Mouse (Mus musculus) retina, postnatal 1 day (tissue): ENCODE measurements around the gene Anxa3.

Experiments used
- DNase-seq: peaks from one replicate; pipeline ENCODE4 v3.0.0-alpha.2; 2012

The Anxa3 gene

DNA sequence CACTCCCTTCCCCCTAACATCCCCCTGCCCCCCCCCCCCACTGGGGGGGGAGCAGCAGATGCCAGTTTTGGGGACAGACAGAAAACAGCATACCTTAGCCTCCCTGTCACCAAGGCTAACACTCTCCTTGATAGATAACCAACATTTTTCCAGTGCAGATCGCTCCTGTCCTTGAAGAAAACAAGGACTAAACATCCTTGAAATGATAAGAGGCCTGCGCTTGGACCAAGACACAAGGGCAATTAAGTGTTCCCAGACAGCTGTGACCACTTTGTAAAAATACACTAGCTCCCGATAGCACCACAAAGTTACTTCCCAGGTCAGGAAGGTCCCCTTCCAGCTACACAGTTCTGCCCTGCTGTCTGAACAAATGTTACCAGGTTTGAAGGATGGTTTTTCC lies 55.2 kb downstream of the Anxa3 start:
- DNase-seq: no peak

DNA sequence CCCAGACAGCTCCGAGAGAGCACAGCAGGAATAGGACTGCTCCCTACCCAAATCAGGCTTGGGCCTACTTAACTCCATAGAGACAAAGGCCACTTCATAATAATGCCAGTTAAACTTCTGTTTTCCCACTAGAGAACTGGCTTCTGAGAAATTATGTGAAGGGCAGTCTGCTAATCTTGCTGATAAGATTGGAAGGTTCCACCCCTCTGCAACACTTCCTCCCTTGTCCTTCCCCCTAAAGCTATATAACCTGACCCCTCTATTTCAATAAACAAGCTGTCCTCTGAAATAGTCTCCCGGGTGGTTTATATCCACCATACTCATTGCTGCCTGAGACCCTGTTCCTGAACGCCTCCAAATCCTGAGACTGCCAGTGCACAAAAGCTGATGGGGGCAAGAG lies 56.1 kb downstream of the Anxa3 start:
- DNase-seq: no peak

DNA sequence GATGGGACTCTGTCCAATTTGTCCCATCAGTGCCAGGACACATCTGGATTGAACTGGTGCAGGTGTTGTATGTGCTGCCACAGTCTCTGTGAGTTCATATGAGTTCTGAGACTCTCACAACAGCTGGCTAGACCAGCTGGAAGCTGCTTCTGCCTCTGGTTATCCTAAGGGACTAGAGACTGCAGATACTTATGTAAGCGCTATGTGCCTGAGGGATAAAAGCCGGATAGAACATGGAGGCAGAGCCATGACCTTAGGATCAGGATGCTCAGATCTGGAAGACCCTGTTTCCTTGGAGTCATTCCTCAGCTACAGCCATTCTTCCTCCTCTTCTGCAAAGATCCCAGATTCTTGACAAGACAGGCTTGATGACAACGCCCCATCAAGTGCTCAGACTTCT lies 60.3 kb downstream of the Anxa3 start:
- no peak for DNase-seq

DNA sequence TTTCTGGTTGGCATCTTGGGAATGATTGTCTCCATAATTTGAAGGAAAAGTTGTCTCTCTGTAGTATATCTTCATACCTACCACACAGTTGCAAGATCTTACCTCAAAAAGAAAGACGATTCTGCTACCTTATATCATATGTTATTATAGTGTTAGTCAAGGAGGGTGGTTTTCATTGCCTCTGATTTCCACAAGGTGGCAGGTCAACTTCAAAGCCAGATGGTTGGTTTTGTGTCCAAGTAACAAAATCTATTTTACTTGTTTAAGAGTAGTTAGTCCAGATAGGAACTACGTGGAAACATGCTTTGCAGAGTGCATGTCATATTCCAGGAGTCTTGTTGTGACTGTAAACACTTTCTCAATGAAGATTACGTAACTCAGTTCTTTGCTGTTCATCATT lies 61.2 kb downstream of the Anxa3 start:
- no peak for DNase-seq

DNA sequence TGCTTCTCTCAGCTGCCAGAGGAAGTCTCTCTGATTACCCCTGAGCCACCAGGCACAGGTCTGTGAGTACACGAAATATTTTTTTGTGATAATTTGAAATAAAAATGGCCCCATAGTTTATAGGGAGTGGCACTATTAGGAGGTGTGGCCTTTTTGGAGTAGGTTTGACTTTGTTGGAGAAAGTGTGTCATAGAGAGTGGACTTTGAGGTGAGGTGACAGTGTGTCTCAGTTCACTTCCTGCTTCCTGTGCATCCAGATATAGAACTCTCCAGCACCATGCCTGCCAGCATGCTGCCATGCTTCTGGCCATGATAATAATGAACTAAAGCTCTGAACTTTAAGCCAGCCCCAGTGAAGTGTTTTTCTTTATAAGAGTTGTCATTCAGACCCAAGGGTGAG lies 66.8 kb downstream of the Anxa3 start:
- DNase-seq: no peak

DNA sequence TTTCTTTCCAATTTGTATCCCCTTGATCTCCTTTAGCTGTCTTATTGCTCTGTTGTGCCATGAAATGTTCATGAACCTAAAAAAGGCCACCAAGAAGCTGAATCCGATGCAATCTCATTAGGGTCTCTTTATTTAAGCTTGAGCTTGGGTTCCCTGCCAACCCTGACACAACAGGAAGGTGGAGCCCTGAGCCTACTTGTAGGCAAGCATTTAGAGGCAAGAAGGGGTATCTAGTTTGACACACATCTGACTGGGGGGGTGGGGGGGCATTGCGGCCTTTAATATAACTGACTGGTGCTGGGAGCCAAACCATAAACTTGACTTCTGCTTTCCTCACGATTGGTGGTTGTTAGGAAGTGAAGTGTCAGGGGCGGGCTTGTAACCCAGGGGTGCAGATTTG lies 74.0 kb downstream of the Anxa3 start:
- no peak for DNase-seq

DNA sequence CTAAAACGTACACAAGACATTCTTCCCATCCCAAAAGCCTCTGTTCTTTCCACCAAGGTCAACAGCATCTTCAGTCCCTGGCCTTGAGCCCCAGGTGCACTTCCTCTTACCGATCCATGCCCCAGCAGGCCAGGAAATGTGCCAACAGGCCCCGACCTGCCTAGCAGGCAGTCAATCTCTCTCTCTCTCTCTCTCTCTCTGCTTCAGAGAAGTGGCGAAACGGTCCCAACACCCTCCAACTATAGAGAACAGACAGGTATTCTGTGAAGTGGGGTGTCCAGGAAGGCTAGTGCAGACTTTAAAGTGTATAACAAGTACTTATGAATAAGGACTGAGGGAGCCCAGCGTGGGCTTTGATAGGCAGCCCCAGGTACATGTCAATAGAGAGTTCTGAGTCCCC lies 75.8 kb downstream of the Anxa3 start:
- DNase-seq: no peak

DNA sequence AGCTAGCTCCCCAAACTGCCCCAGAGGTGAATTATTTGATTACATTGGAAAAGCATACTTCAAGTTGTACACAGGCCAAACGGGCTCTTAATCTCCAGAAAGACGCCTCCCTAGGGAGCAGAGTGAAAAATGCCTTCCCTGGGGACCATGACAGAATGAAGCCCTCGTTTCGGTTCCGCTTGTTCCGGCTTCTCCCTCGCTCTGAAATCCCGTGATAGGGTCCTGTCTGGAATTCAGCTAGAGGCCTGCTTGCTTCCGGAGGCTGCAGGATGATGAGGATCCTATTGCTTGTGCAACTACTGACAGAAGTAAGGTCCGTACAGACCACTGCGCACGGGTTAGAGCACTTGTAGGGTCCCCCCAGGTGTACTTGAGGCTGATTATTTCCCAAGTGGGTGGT lies 77.9 kb downstream of the Anxa3 start:
- no peak for DNase-seq

DNA sequence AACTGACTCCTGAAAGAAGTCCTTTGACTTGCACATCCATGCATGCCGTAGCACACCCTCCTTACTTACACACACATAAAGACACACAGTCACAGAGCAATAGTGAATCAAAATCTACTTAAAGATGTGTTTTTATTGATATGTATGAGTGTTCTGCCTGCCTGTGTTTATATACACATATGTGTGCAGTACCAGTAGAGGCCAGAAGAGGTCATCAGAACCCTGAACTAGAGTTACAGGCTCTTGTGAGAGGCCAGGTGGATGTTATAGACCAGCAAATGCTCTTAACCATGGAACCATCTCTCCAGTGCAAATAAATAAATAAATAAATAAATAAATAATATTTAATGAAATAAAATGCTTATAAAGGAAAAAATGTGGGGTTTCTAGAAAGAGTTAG lies 85.0 kb downstream of the Anxa3 start:
- peak; percentile 58 for DNase-seq

DNA sequence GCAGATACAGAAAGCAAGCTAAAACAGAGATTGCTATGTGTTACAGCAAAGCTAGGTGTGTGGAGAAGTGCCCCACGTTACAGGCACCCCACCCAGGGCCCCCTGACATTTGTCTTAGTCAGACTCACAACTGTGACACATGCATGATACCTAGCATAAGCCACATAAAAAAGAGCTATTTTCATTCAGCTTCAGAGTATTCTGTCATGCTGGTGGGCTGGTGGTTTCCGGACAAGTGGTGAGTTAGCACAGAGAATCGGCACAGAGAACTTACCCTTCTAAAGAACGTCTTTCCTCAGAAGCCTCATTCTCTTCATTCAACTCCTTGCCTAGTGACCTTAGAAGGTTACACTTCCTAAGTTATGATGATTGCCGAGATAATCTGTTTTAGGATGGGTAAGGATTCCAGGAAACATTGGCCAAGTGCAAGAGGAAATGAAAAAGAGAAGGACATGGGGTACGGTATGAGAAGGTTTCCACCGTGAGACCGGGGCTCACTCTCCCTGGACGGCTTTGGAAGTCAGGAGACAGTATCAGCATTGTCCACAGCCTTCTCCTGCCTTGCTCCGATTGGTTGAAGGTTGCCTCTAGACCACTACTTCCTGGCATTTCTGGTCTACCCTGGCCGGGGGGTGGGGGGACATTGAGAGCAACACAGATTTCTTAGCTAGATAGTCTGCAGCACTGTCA lies 85.9 kb downstream of the Anxa3 start:
- DNase-seq: no peak

DNA sequence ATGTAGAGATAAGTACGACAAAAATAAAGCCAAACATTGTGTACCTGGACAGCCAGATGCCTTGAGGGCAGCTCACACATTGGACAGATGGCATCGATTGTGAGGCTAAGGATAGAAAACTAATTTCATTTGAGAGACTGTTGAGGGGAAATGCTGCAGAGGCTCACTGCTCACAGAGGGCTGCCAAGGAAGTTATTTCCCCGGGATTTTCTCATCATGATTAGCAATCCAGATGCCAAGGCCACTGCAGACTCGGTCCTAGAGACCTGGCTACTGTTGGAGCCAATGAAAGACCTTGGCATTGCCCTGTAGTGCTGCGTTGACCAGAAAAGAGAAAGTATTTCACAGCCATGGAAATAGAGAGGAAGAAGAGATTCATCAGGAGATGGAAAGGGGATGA lies 87.1 kb downstream of the Anxa3 start:
- DNase-seq: no peak

DNA sequence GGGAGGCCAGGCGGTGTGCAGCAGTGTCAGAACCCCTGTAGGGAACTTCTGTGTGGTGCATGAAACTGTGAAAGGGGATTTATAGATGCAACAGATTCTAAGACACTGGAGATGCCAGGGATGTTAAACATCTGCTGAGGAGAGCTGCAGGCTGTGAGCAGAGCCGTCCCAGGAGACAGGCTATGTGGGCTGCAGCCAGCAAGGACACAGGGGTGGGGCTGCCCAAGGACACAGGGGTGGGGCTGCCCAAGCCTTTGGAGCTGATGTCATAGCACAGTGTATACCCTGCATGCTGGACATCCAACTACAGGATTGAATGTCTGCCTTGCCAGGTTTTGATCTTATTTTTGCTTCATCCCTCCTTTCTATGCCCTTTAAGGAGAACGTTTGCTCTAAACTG lies 88.0 kb downstream of the Anxa3 start:
- no peak for DNase-seq

DNA sequence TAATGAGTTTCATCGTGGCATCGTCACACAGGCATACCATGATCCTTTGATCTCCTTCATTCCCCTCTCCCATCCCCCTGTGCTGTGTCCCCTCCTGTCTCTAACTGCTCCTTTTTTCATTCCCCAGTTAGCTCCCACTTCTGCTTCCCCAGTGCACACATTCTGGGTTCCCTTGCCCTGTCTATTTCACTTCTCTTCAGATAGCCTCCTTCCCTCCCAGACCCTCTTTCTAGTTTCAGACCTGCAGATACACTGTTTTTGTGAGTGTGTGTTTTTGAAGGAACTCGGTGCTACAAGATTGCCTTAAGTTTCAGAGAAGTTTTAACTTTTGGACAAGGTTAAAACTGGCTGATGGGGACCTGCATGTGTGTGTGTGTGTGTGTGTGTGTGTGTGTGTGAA lies 88.5 kb downstream of the Anxa3 start:
- no peak for DNase-seq

DNA sequence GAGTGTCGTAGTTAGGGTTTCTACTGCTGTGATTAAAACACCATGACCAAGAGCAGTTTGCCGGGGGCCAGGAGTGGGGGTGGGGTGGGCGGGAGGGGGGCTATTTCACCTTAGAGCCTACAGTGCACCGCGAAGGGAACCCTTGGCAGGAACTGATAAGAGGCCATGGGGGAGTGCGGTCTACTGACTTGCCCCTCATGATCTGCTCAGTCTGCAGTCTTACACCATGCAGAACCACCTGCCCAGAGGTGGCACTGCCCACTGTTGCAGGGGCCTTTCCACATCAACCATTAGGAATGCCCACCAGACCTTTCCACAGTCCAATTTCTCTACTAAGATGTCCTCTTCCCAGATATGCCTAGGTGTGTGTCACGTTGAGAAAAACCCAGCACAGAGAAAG lies 92.1 kb downstream of the Anxa3 start:
- no peak for DNase-seq

DNA sequence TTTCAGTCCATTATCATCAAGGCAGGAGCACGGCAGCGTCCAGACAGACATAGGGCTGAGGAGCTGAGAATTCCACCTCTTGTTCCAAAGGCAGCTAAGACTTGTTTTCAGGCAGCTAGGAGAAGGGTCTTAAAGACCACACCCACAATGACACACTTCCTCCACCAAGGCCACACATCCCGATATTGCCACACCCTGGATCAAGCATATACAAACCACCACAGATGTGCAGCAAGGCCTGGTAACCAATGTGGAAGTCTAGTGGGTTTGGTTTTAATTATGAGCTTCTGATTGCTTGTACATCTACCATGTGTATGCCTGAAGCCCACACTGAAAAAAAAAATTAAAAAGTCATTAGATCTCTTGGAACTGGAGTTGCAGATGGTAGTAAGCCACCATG lies 95.3 kb downstream of the Anxa3 start:
- DNase-seq: no peak

DNA sequence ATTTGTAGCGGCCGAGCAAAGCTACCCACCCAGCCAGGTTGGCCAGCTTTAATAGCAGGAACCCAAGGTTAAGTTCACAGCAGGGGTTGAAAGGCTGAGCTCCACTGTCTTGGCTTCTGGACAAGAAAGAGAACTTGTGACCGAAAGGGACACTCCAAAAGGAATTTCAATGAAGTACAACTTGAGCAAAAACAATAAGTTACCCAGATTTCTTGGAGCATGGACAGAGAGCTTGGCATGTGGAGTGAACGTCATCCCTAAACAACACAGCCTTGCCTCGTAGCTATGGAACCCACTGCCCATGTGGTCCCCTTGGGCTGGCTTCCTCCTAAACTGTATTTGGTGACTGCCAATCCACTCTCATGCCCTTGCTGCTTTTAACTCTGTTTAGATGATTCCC lies 97.2 kb downstream of the Anxa3 start:
- no peak for DNase-seq
